Mouse (Mus musculus): ENCODE measurements around the gene Obox8. TPM values are rescaled to one million over a fixed set of nuclear protein-coding genes. Genes with fewer than 3 reads are reported as not detected.

Obox8 gene
- total RNA-seq (2017), result not detected in 3 replicates

DNA sequence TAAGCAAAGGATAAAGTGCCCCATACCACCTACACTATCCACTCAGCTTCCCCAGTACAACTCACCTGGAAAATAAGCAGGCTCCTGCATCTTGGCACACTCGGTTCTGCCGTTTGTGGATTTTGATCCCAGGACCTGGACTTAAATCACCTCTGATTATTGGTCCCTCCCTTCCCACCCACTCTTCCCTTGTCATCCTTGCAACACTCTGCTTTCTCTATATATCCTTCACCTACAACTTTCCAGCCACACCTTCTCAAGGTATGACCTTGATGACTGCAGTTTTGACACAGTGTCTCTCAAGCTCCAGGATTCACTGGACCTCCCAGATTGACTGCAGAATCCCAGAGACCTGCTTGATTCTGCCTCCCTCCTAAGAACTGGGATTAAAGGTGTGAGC is at the start of gene Obox8:
Obox8 (minus strand) TSS at position 101 of the 400 bp plus-strand sequence.
- no peak for ATAC-seq (replicated peaks; ENCODE audit: insufficient number of reproducible peaks, low FRiP score, low TSS enrichment, poor library complexity, severe bottlenecking)

DNA sequence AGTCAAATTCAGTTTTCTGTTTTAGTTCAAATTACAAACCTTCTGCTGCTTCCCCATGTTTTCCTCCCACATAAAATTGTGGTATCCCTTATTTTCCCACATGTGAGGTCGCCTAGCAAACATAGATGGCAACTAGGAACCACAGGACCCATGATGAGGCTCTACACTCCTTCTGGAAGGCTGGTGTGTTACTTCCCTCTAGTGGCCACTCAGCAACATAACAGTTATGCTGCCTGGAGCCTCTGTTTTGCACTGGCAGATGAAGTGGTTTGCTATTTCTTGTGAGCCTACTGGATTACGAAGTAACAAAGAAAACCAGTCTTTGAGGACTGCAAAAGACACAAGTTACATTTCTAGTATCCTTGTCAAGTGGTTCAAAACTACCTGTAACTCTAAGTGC is 16.1 kb downstream of the Obox8 start:
- no peak for ATAC-seq (replicated peaks; ENCODE audit: insufficient number of reproducible peaks, low FRiP score, low TSS enrichment, poor library complexity, severe bottlenecking)

DNA sequence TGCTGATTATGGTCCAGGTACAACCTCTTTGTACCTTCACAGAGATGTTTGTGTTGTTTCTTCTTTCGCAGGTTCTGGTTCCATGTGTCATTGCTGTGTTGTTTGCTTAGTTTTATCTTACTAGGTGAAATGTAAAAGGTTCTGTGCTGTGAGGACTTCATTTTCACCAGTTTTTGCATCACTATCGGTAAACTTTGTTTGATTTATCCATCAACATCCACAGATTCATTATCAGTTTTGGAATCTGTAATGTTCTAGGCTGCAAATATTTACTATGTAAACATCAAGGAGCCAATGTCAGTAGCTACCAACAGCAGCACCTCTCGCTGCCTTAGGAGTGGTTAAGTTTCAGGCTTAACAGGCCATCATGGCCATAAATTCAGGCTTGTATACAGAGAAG is 24.7 kb downstream of the Obox8 start:
- ATAC-seq (replicated peaks; ENCODE audit: insufficient number of reproducible peaks, low FRiP score, low TSS enrichment, poor library complexity, severe bottlenecking), result no peak

DNA sequence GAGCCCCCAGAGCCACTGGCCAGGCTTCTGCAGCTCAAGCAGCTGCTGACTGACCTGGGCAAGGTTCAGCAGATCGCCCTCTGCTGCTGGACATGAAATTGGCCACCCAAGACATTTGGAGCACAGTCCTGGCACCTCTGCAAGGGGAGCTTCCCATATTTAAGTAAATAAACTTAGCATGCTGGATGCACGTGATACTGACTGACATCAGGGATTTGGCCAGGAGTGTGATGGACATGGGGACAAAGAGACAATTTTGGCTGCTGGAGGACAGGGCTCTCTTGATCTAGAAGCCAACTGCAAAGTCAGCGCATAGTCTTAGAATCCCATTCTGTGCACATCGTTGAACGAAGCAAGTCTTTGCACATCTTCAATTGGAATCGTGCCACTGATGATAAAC is 25.8 kb downstream of the Obox8 start:
- ATAC-seq (replicated peaks; ENCODE audit: insufficient number of reproducible peaks, low FRiP score, low TSS enrichment, poor library complexity, severe bottlenecking), result no peak

Other genes with a start within 250 kb of the Obox8 start
- not detected in 3 replicates for gene Sult2a3, start 210.5 kb downstream of the Obox8 start, total RNA-seq (2017)
- gene Sult2a6, start 78.7 kb downstream of the Obox8 start, total RNA-seq (2017), result not detected in 3 replicates
- gene Sult2a8, start 113.2 kb upstream of the Obox8 start, total RNA-seq (2017), result not detected in 3 replicates
- gene Sult2a7, start 160.7 kb upstream of the Obox8 start, total RNA-seq (2017), result not detected in 3 replicates
- not detected in 3 replicates for gene Vmn1r90, start 229.9 kb upstream of the Obox8 start, total RNA-seq (2017)